Mouse (Mus musculus) kidney, embryonic 14.5 days (tissue): ENCODE results near the gene Smc3. TPM values are rescaled to one million over a fixed set of nuclear protein-coding genes. Genes with fewer than 3 reads are reported as not detected.
"Not testable (repeated sequence)": the region's sequence is repeated elsewhere in the genome, so short reads cannot be mapped to it uniquely, and the experiment has no call there.

Experiments used
- ATAC-seq: fragments of 200-750 bp; cut with Nextera tagmentation; 2 replicates; pipeline ENCODE4 v1.8.0; 2017; ENCODE audit warnings: moderate number of reproducible peaks, mild to moderate bottlenecking, moderate TSS enrichment, moderate library complexity; ENCODE audit not compliant: low FRiP score, low TSS enrichment
- H3K27ac ChIP-seq: fragments of 300-500 bp; sonication (generic); 2 replicates; pipeline ENCODE4 v1.5.1; 2014; ENCODE audit warnings: low read depth, mild to moderate bottlenecking, low read length, moderate library complexity, mixed read lengths
- H3K27me3 ChIP-seq: fragments of 300-500 bp; sonication (generic); 2 replicates; pipeline ENCODE4 v1.6.1; 2014; ENCODE audit warnings: mild to moderate bottlenecking, low read length; ENCODE audit not compliant: control insufficient read depth, insufficient read depth
- H3K36me3 ChIP-seq: fragments of 300-500 bp; sonication (generic); 2 replicates; pipeline ENCODE4 v1.6.1; 2014; ENCODE audit warnings: low read length, mixed read lengths; ENCODE audit not compliant: control insufficient read depth, insufficient read depth
- H3K4me1 ChIP-seq: fragments of 300-500 bp; sonication (generic); 2 replicates; pipeline ENCODE4 v1.6.1; 2014; ENCODE audit warnings: low read length, mixed read lengths; ENCODE audit not compliant: control insufficient read depth, insufficient read depth
- H3K4me2 ChIP-seq: fragments of 300-500 bp; sonication (generic); replicated peaks from 2 replicates; pipeline ENCODE4 v1.6.1; 2014; ENCODE audit warnings: low read depth, mild to moderate bottlenecking, low read length
- H3K4me3 ChIP-seq: fragments of 300-500 bp; sonication (generic); 2 replicates; pipeline ENCODE4 v1.5.1; 2014; ENCODE audit warnings: mild to moderate bottlenecking, low read length
- H3K9ac ChIP-seq: fragments of 300-500 bp; sonication (generic); 2 replicates; pipeline ENCODE4 v1.6.1; 2014; ENCODE audit warnings: low read depth, mild to moderate bottlenecking, low read length, moderate library complexity
- H3K9me3 ChIP-seq: fragments of 300-500 bp; sonication (generic); 2 replicates; pipeline ENCODE4 v1.6.1; 2016; ENCODE audit warnings: low read length; ENCODE audit not compliant: control insufficient read depth
- WGBS: fragments of 180-500 bp; shearing (Covaris S2); extraction: QIAGEN DNeasy Blood & Tissue Kit; methylation state at CpG from one replicate; pipeline ENCODE4 v1.1.7; 2014; 5-methylcytosine and 5-hydroxymethylcytosine counted together
- polyA plus RNA-seq: library from polyadenylated mRNA; unstranded; fragments of >200 nt; fragmentation: Nextera tagmentation; extraction: Ambion mirVana; gene quantifications from 2 replicates; pipeline ENCODE4 v1.2.1, GENCODE M21; 2014

Smc3 gene
- polyA plus RNA-seq, 1 experiment from 2014 or later, result 80.2 TPM

DNA sequence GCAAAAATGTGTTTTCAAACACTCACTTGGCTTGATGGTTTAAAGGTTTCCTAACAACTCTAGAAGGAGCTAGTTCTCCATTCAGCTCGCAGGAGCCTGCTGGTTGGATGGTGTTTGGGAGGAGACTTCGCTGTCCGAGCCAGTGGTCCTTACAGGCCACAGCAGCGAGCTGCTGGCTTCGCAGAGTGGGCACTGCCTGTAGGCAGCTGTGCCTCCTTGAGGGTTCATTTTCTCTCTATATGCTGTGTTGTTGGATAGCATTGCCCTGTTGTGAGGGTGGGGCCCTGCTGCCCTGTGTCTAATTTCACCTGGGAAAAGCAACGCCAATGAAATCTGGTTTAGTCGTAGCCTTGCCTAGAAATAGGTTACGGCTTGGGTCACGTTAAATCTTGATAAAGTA lies 47.1 kb downstream of the Smc3 start:
- H3K27ac ChIP-seq, result no peak overlapping the region
- H3K9me3 ChIP-seq, result no peaks in the 10 kb centered on the region
- no peaks in the 10 kb centered on the region for H3K27me3 ChIP-seq
- H3K36me3 ChIP-seq, result peaks cover 37% of the 10 kb centered on the region
- WGBS, result 79% methylated on average over 9 of the region's 9 CpGs
- H3K4me3 ChIP-seq, result no peak overlapping the region
- no peak overlapping the region for H3K9ac ChIP-seq
- H3K4me2 ChIP-seq, result no peak overlapping the region
- H3K4me1 ChIP-seq, result peaks cover 21% of the 10 kb centered on the region
- ATAC-seq, result no peak

DNA sequence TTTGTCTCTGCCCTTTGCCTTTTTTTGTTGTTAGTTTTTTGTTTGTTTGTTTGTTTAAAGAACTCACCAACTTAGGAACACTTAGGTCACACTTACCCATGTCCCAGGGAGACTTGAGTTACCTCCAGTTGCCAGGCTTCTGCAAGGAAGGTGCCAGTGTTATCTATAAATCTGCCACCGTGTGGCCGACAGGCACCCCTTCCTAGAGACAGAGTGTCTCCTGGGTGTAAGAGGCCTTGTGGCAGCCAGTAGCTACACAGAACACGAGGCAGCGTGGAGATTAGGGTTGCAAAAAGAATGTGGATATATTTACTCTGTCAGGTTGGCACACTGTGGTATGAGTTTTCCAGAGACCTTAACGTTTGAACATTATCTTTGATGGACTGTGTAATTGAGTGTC lies 47.9 kb downstream of the Smc3 start:
- peaks cover 35% of the 10 kb centered on the region for H3K36me3 ChIP-seq
- H3K9me3 ChIP-seq, result no peaks in the 10 kb centered on the region
- no peak overlapping the region for H3K4me3 ChIP-seq
- 15% methylated on average over 5 of the region's 5 CpGs for WGBS
- H3K27me3 ChIP-seq, result no peaks in the 10 kb centered on the region
- H3K4me2 ChIP-seq, result no peak overlapping the region
- H3K4me1 ChIP-seq, result peaks cover 28% of the 10 kb centered on the region
- no peak overlapping the region for H3K27ac ChIP-seq
- ATAC-seq, result no peak
- no peak overlapping the region for H3K9ac ChIP-seq

DNA sequence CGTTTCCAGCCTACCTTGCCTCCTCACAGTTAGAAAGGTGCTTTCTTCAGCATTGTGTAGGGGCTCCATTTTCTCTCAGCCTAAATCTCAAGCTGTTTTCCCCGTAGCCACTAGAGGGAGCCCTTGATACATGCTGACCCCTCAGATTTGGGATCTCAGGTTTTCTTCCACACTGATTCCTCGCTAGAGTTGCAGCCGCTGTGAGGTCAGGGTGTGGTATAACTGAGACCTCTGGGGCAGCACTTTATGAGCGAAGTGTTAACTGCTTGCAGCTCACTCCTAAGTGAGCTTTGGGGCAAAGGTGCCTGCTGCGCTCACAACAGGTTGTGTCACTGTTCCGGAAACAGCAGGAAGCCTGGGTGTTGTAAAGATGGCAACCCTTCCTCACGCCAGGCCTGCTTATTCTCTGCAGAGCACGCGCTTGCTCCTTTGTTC lies 48.6 kb downstream of the Smc3 start:
- Histone ChIP-seq H3K4me2 (peak overlapping the region; percentile 19; the same call in 1 of the 2 replicates), H3K27me3 (no peaks in the 10 kb centered on the region), H3K4me1 (peaks cover 33% of the 10 kb centered on the region), H3K27ac (peak overlapping the region; percentile 72; the same call in 1 of the 2 replicates), H3K9ac (no peak overlapping the region), H3K4me3 (no peak overlapping the region), H3K9me3 (no peaks in the 10 kb centered on the region), H3K36me3 (peaks cover 28% of the 10 kb centered on the region)
- WGBS, result 14% methylated on average over 10 of the region's 10 CpGs
- peak; percentile 48 for ATAC-seq

DNA sequence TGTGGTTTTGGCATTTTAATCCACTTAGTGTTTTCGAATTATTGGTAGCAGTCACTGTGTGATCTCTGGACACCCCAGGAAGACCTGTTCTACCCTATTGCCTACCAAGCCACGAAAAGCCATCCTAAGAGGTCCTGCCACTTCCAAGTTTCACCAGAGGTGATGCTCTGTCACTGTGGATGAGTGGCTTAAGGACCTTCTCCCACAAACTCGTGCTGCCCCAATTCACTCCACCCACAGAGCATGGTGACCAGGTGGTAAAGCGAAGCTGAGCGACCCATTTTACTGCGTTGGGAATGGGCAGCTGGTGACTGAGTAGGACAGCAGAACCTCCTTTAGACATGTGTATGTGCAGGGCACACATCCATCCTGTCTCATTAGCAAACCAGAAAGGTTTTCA lies 49.2 kb downstream of the Smc3 start:
- no peak overlapping the region for H3K4me3 ChIP-seq
- peaks cover 39% of the 10 kb centered on the region for H3K4me1 ChIP-seq
- 56% methylated on average over 6 of the region's 6 CpGs for WGBS
- H3K27me3 ChIP-seq, result no peaks in the 10 kb centered on the region
- no peak overlapping the region for H3K4me2 ChIP-seq
- H3K9ac ChIP-seq, result no peak overlapping the region
- peaks cover 24% of the 10 kb centered on the region for H3K36me3 ChIP-seq
- peak; percentile 16 for ATAC-seq
- H3K27ac ChIP-seq, result peak overlapping the region; percentile 72
- H3K9me3 ChIP-seq, result no peaks in the 10 kb centered on the region

DNA sequence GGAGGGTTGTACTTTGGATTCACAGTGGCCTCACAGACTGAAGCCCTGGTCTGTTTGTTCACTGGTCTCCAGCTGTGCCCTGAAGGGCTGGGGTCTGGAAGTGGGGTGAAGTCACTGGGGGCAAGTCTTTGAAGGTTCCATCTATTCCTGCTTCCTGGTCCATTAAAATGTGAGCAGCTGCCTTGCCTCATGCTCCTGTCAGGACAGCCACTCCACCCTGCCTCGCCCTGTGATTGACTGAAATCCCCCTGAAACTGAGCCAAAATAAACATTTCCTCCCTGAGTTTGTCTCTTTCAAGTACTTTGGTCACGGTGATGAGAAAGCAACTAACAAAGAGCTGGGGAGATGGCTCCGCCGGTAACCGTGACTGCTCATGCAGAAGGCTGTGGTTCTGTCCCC lies 49.6 kb downstream of the Smc3 start:
- Histone ChIP-seq H3K4me2 (no peak overlapping the region), H3K9ac (no peak overlapping the region), H3K4me1 (peaks cover 42% of the 10 kb centered on the region), H3K9me3 (no peaks in the 10 kb centered on the region), H3K27me3 (no peaks in the 10 kb centered on the region), H3K27ac (peak overlapping the region; percentile 72), H3K4me3 (no peak overlapping the region), H3K36me3 (peaks cover 21% of the 10 kb centered on the region)
- 9% methylated on average over 5 of the region's 5 CpGs for WGBS
- peak; percentile 73 for ATAC-seq

DNA sequence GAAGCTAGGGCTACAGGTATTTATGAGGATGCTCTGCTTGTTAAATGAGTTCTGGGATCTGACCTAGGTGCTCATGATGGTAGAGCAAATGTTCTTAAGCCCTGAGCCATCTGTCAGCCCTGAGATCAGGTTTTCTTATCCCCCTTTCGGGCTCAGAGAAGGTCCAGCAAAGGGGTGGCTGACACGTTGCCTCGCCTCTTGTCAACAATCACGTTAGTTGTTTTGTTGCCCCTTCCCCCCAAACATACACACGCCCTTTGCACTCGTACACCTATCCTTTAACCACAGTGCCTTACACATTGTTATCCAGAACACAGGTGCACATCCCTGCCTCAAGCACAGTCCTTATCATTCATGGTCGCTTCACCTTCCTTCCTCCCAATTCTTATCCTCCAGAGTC lies 50.7 kb downstream of the Smc3 start:
- WGBS, result 80% methylated on average over 7 of the region's 7 CpGs
- peaks cover 11% of the 10 kb centered on the region for H3K36me3 ChIP-seq
- no peaks in the 10 kb centered on the region for H3K27me3 ChIP-seq
- H3K4me1 ChIP-seq, result peaks cover 42% of the 10 kb centered on the region
- H3K4me3 ChIP-seq, result no peak overlapping the region
- no peak overlapping the region for H3K9ac ChIP-seq
- H3K4me2 ChIP-seq, result no peak overlapping the region
- H3K27ac ChIP-seq, result no peak overlapping the region
- H3K9me3 ChIP-seq, result no peaks in the 10 kb centered on the region
- ATAC-seq, result no peak

DNA sequence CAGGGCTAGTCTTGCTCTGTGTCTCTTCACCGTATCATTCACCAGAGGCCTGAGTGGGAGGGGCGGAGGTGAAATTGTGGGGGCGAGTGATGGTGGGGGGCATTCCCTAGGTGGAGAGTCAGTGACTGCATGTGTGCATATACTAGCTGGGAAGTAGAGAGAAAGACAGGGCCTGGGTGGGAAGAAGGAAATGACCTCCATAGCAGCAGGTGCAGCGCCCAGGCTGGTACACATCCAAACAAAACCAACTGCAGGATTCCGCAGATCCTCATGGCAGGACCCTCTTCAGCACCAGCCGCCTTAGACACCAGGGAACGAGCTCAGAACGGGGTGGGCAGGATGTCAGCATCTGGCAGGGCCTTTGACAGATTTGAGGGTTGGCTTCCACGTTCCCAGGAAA lies 52.1 kb downstream of the Smc3 start:
- Histone ChIP-seq H3K27me3 (no peaks in the 10 kb centered on the region), H3K27ac (no peak overlapping the region), H3K9ac (no peak overlapping the region), H3K4me1 (peaks cover 42% of the 10 kb centered on the region), H3K4me3 (no peak overlapping the region), H3K9me3 (no peaks in the 10 kb centered on the region), H3K4me2 (no peak overlapping the region), H3K36me3 (peaks cover 2% of the 10 kb centered on the region; the same call in 1 of the 2 replicates)
- 65% methylated on average over 9 of the region's 9 CpGs for WGBS
- ATAC-seq, result no peak

DNA sequence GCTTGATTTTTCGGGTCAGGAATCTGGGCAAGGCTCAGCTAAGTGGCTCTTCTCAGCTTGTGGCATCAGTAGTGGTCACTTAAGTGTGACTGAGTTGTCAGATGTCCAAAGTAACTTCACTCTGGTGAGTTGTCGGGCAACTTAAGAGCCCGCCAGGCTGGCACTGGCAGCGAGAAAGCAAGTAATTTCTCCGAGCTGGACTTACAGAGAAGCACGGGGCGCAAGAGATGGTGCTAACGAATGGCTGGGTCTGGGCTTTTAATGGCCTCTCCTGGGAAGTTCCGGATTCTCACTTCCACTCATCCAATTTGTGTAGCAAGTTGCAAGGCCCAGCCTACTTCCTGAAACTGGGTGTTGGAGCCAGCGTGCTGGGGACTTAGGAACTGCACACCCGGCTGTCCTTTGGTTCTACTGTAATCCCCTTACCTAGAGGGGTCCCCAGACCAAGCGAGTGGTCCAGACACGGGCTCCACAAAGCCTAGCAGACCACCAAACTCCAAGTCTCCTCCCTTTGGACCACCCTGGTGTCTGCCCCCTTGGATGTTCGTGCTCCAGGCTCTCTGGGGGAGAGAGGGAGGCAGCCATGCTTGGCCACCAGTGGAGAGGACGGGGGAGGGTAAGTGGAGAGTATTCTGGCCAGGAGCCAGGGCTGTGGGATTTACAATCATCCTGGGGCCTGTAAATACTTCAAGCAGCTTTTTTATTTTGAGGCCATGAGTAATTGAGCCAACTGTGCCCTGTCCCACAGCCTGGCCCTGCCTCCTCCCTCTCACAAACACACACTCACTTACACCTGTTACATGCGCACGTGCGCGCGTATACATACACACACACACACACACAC lies 53.6 kb downstream of the Smc3 start:
- Histone ChIP-seq H3K36me3 (no peaks in the 10 kb centered on the region), H3K9me3 (no peaks in the 10 kb centered on the region), H3K4me3 (0 out of 2 replicates have a peak overlapping the region, but pooled peaks have one; percentile 4), H3K9ac (no peak overlapping the region), H3K4me1 (peaks cover 42% of the 10 kb centered on the region), H3K27ac (peak overlapping the region; percentile 88), H3K27me3 (no peaks in the 10 kb centered on the region), H3K4me2 (peak overlapping the region; percentile 25)
- peak; percentile 87 for ATAC-seq
- WGBS, result 21% methylated on average over 20 of the region's 20 CpGs

DNA sequence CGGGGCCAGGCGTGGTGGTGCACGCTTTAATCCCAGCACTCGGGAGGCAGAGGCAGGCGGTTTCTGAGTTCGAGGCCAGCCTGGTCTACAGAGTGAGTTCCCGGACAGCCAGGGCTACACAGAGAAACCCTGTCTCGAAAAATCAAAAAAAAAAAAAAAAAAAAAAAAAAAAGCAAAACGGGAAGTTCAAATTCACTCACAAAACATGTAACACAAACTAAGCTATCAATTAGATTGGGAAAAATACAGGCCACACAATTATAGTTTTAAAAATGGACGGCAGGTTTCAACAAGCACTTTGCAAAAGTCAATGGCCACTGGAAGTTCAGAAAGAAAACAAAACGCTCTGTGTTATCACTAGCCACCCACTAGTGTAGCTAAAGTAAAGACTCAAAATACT lies 56.2 kb downstream of the Smc3 start:
- H3K4me2 ChIP-seq, H3K27ac ChIP-seq, H3K9me3 ChIP-seq, ATAC-seq, H3K36me3 ChIP-seq, H3K4me3 ChIP-seq, H3K9ac ChIP-seq, H3K27me3 ChIP-seq: not testable (repeated sequence)
- 89% methylated on average over 11 of the region's 11 CpGs for WGBS
- peaks cover 26% of the 10 kb centered on the region for H3K4me1 ChIP-seq
